Mouse (Mus musculus) neural tube, embryonic 15.5 days (tissue): ENCODE measurements around the gene Smad6. TPM values are rescaled to one million over a fixed set of nuclear protein-coding genes. Genes with fewer than 3 reads are reported as not detected.

Experiments used
- ATAC-seq: fragments of 200-750 bp; cut with Nextera tagmentation; 2 replicates; pipeline ENCODE4 v1.8.0; 2017; ENCODE audit warnings: mild to moderate bottlenecking, moderate TSS enrichment, moderate library complexity; ENCODE audit not compliant: low FRiP score
- H3K27ac ChIP-seq: fragments of 300-500 bp; sonication (generic); replicated peaks from 2 replicates; pipeline ENCODE4 v1.5.1; 2015; ENCODE audit warnings: mild to moderate bottlenecking, inconsistent platforms
- H3K27me3 ChIP-seq: fragments of 300-500 bp; sonication (generic); replicated peaks from 2 replicates; pipeline ENCODE4 v1.6.1; 2015; ENCODE audit warnings: inconsistent platforms
- H3K36me3 ChIP-seq: fragments of 300-500 bp; sonication (generic); 2 replicates; pipeline ENCODE4 v1.6.1; 2015; ENCODE audit warnings: inconsistent platforms
- H3K4me1 ChIP-seq: fragments of 300-500 bp; sonication (generic); 2 replicates; pipeline ENCODE4 v1.6.1; 2015; ENCODE audit warnings: inconsistent platforms
- H3K4me2 ChIP-seq: fragments of 300-500 bp; sonication (generic); 2 replicates; pipeline ENCODE4 v1.6.1; 2015; ENCODE audit warnings: inconsistent platforms, mild to moderate bottlenecking, moderate library complexity
- H3K4me3 ChIP-seq: fragments of 300-500 bp; sonication (generic); replicated peaks from 2 replicates; pipeline ENCODE4 v1.5.1; 2015; ENCODE audit warnings: mild to moderate bottlenecking, inconsistent platforms
- H3K9ac ChIP-seq: fragments of 300-500 bp; sonication (generic); replicated peaks from 2 replicates; pipeline ENCODE4 v1.6.1; 2015; ENCODE audit warnings: mild to moderate bottlenecking, inconsistent platforms
- H3K9me3 ChIP-seq: fragments of 300-500 bp; sonication (generic); replicated peaks from 2 replicates; pipeline ENCODE4 v1.6.1; 2016; ENCODE audit warnings: inconsistent platforms
- WGBS: fragments of 180-500 bp; shearing (Covaris S2); methylation state at CpG from one replicate; pipeline ENCODE4 v1.1.7; 2015; ENCODE audit warnings: mixed read lengths; 5-methylcytosine and 5-hydroxymethylcytosine counted together
- polyA plus RNA-seq: library from polyadenylated mRNA; unstranded; fragments of >200 nt; fragmentation: Nextera tagmentation; extraction: Ambion mirVana; gene quantifications from 2 replicates; pipeline ENCODE4 v1.2.1, GENCODE M21; 2015

The Smad6 gene
- polyA plus RNA-seq, 1 experiment from 2014 or later: 1.8 TPM

- 12% methylated on average over 32 of the region's 32 CpGs for WGBS
- Histone ChIP-seq H3K4me2 (peak overlapping the region; percentile 73), H3K4me1 (peaks cover 18% of the 10 kb centered on the region), H3K9ac (peak overlapping the region; percentile 31), H3K4me3 (peak overlapping the region; percentile 37), H3K27ac (no peak overlapping the region), H3K27me3 (0 out of 2 replicates have a peak, but pooled peaks cover 3% of the 10 kb centered on the region), H3K36me3 (no peaks in the 10 kb centered on the region), H3K9me3 (no peaks in the 10 kb centered on the region)
- ATAC-seq: peak; percentile 69
Observed at GRCm38 (mm10) chr9:64049471-64050380, 27.9 kb upstream of the Smad6 start.

- 0 out of 2 replicates have a peak, but pooled peaks cover 4% of the 10 kb centered on the region for H3K27me3 ChIP-seq
- no peak overlapping the region for H3K9ac ChIP-seq
- peaks cover 13% of the 10 kb centered on the region for H3K4me1 ChIP-seq
- no peak for ATAC-seq
- H3K4me3 ChIP-seq: no peak overlapping the region
- H3K4me2 ChIP-seq: no peak overlapping the region
- 22% methylated on average over 14 of the region's 14 CpGs for WGBS
- no peak overlapping the region; the same call in 1 of the 2 replicates for H3K27ac ChIP-seq
- no peaks in the 10 kb centered on the region for H3K36me3 ChIP-seq
- no peaks in the 10 kb centered on the region for H3K9me3 ChIP-seq
Observed at GRCm38 (mm10) chr9:64045117-64045890, 23.4 kb upstream of the Smad6 start.

- Histone ChIP-seq H3K36me3 (no peaks in the 10 kb centered on the region), H3K4me3 (no peak overlapping the region), H3K27ac (no peak overlapping the region), H3K4me1 (peaks cover 5% of the 10 kb centered on the region; the same call in 1 of the 2 replicates), H3K27me3 (0 out of 2 replicates have a peak, but pooled peaks cover 4% of the 10 kb centered on the region), H3K9me3 (no peaks in the 10 kb centered on the region), H3K9ac (no peak overlapping the region), H3K4me2 (no peak overlapping the region)
- 83% methylated on average over 8 of the region's 8 CpGs for WGBS
- no peak for ATAC-seq
Observed at GRCm38 (mm10) chr9:64044343-64044742, 22.5 kb upstream of the Smad6 start.

- Histone ChIP-seq H3K27ac (no peak overlapping the region), H3K9ac (no peak overlapping the region), H3K4me1 (peaks cover 5% of the 10 kb centered on the region; the same call in 1 of the 2 replicates), H3K4me3 (no peak overlapping the region), H3K27me3 (0 out of 2 replicates have a peak, but pooled peaks cover 4% of the 10 kb centered on the region), H3K36me3 (no peaks in the 10 kb centered on the region), H3K4me2 (no peak overlapping the region), H3K9me3 (no peaks in the 10 kb centered on the region)
- no peak for ATAC-seq
- 64% methylated on average over 4 of the region's 4 CpGs for WGBS
Observed at GRCm38 (mm10) chr9:64042911-64043310, 21.1 kb upstream of the Smad6 start.

GRCm38 (mm10) chr9:64042216-64042615 lies 20.4 kb upstream of the Smad6 start:
- 84% methylated on average over 8 of the region's 8 CpGs for WGBS
- Histone ChIP-seq H3K4me3 (no peak overlapping the region), H3K4me1 (peaks cover 5% of the 10 kb centered on the region; the same call in 1 of the 2 replicates), H3K36me3 (no peaks in the 10 kb centered on the region), H3K9ac (no peak overlapping the region), H3K27ac (no peak overlapping the region), H3K9me3 (no peaks in the 10 kb centered on the region), H3K4me2 (no peak overlapping the region), H3K27me3 (0 out of 2 replicates have a peak, but pooled peaks cover 4% of the 10 kb centered on the region)
- ATAC-seq: no peak

GRCm38 (mm10) chr9:64029908-64030631 lies 8.2 kb upstream of the Smad6 start:
- no peaks in the 10 kb centered on the region for H3K9me3 ChIP-seq
- H3K4me3 ChIP-seq: no peak overlapping the region
- 80% methylated on average over 6 of the region's 6 CpGs for WGBS
- no peak overlapping the region for H3K9ac ChIP-seq
- no peak overlapping the region for H3K27ac ChIP-seq
- no peak overlapping the region for H3K4me2 ChIP-seq
- no peak for ATAC-seq
- no peaks in the 10 kb centered on the region; the same call in 1 of the 2 replicates for H3K27me3 ChIP-seq
- H3K4me1 ChIP-seq: no peaks in the 10 kb centered on the region
- no peaks in the 10 kb centered on the region for H3K36me3 ChIP-seq

- ATAC-seq: no peak
- Histone ChIP-seq H3K36me3 (no peaks in the 10 kb centered on the region), H3K27me3 (peaks cover 12% of the 10 kb centered on the region; the same call in 1 of the 2 replicates), H3K27ac (no peak overlapping the region), H3K9me3 (no peaks in the 10 kb centered on the region), H3K4me2 (no peak overlapping the region), H3K4me1 (peaks cover 30% of the 10 kb centered on the region), H3K9ac (no peak overlapping the region), H3K4me3 (no peak overlapping the region)
- WGBS: 3% methylated on average over 3 of the region's 3 CpGs
Observed at GRCm38 (mm10) chr9:64025565-64025964, 3.7 kb upstream of the Smad6 start.

- Histone ChIP-seq H3K4me3 (no peak overlapping the region), H3K36me3 (no peaks in the 10 kb centered on the region), H3K27ac (no peak overlapping the region), H3K9ac (no peak overlapping the region), H3K27me3 (peaks cover 12% of the 10 kb centered on the region; the same call in 1 of the 2 replicates), H3K9me3 (no peaks in the 10 kb centered on the region), H3K4me1 (peaks cover 36% of the 10 kb centered on the region), H3K4me2 (no peak overlapping the region)
- 37% methylated on average over 2 of the region's 2 CpGs for WGBS
- ATAC-seq: no peak
Observed at GRCm38 (mm10) chr9:64024976-64025375, 3.1 kb upstream of the Smad6 start.

- H3K9ac ChIP-seq: peak overlapping the region; percentile 66
- H3K4me1 ChIP-seq: peaks cover 53% of the 10 kb centered on the region
- ATAC-seq: peak; percentile 65
- peak overlapping the region; percentile 78 for H3K27ac ChIP-seq
- no peaks in the 10 kb centered on the region for H3K36me3 ChIP-seq
- peaks cover 20% of the 10 kb centered on the region for H3K27me3 ChIP-seq
- H3K4me3 ChIP-seq: peak overlapping the region; percentile 57
- H3K4me2 ChIP-seq: peak overlapping the region; percentile 90
- 1% methylated on average over 34 of the region's 54 CpGs for WGBS
- no peaks in the 10 kb centered on the region for H3K9me3 ChIP-seq
Observed at GRCm38 (mm10) chr9:64022562-64023366, 905 bp upstream of the Smad6 start.

- WGBS: under 1% methylated on average over 32 of the region's 32 CpGs
- no peaks in the 10 kb centered on the region for H3K9me3 ChIP-seq
Observed at GRCm38 (mm10) chr9:64021319-64021850, 474 bp downstream of the Smad6 start.

More at GRCm38 (mm10) chr9:64021319-64021850, 474 bp downstream of the Smad6 start:
- Histone ChIP-seq H3K4me2 (peak overlapping the region; percentile 90), H3K36me3 (no peaks in the 10 kb centered on the region), H3K27me3 (peaks cover 22% of the 10 kb centered on the region), H3K4me1 (peaks cover 66% of the 10 kb centered on the region), H3K27ac (peak overlapping the region; percentile 78), H3K4me3 (peak overlapping the region; percentile 57), H3K9ac (peak overlapping the region; percentile 66)
- ATAC-seq: no peak
